Mouse (Mus musculus) myocyte (in vitro differentiated cells): Measurements from ENCODE around the gene C1qtnf5.

Experiments used
- CEBPB ChIP-seq: IDR thresholded peaks from 2 replicates; pipeline ENCODE4 v1.6.1; 2011; ENCODE audit warnings: mild to moderate bottlenecking, moderate library complexity; ENCODE audit not compliant: poor library complexity, insufficient read depth, severe bottlenecking
- E2F4 ChIP-seq: IDR thresholded peaks from one replicate; pipeline ENCODE4 v1.6.1; 2011; ENCODE audit warnings: mild to moderate bottlenecking, control low read depth, moderate library complexity; ENCODE audit not compliant: insufficient read depth
- MAX ChIP-seq: IDR thresholded peaks from one replicate; pipeline ENCODE4 v1.6.1; 2011; ENCODE audit warnings: low read depth, mild to moderate bottlenecking, control low read depth
- MYOD1 ChIP-seq, 3 experiments: IDR thresholded peaks; one replicate each; pipeline ENCODE4 v1.6.1; 2011; ENCODE audit warnings: control low read depth in 2 of 3, low read depth in 2 of 3, mild to moderate bottlenecking in 2 of 3, moderate library complexity in 1 of 3; ENCODE audit not compliant: insufficient read length in 2 of 3, control insufficient read depth in 1 of 3
- MYOG ChIP-seq, 3 experiments: IDR thresholded peaks; one replicate each; pipeline ENCODE4 v1.6.1; 2011; ENCODE audit warnings: control low read depth in 2 of 3, low read depth in 2 of 3, mild to moderate bottlenecking in 2 of 3; ENCODE audit not compliant: insufficient read length in 2 of 3, control insufficient read depth in 1 of 3, insufficient read depth in 1 of 3
- POLR2A ChIP-seq: IDR thresholded peaks from one replicate; pipeline ENCODE4 v1.6.1; 2011; ENCODE audit warnings: low read depth, mild to moderate bottlenecking, control low read depth, moderate library complexity; ENCODE audit not compliant: insufficient read length
- POLR2AphosphoS2 ChIP-seq: IDR thresholded peaks from one replicate; pipeline ENCODE4 v1.6.1; 2011; ENCODE audit warnings: low read depth, control low read depth; ENCODE audit not compliant: insufficient read length
- REST ChIP-seq: IDR thresholded peaks from one replicate; pipeline ENCODE4 v1.6.1; 2011; ENCODE audit warnings: mild to moderate bottlenecking, control low read depth, moderate library complexity; ENCODE audit not compliant: insufficient read depth, insufficient read length
- TCF3 ChIP-seq: IDR thresholded peaks from one replicate; pipeline ENCODE4 v1.6.1; 2011; ENCODE audit warnings: low read depth, control low read depth; ENCODE audit not compliant: insufficient read length
- USF1 ChIP-seq: IDR thresholded peaks from one replicate; pipeline ENCODE4 v1.6.1; 2011; ENCODE audit warnings: low read depth, mild to moderate bottlenecking, control low read depth, moderate library complexity

DNA sequence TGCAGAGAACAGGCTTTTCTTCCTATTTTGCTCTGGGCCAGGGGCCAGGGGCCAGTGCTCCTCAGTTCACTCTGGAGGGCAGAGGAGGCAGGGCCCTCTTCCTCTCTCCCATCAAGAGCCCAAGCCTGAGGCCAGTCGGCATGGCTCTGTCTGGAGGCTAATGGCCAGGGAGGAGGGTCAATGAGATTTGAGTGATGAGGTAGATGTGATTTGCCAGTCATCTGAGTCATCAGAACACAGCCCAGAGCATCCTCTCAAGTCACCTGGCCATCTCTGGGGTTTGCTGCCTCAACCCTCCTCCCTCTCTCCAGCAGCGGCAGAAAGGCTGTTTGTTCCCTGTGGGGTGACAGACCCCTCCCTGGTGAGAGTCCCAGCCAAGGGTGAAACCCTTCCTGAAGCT is 26.2 kb downstream of the C1qtnf5 start:
- TF ChIP-seq POLR2A (no peak), REST (no peak), E2F4 (no peak), MAX (no peak), POLR2AphosphoS2 (no peak), MYOG (IDR thresholded peaks at IDR 0.05; ENCODE audit: control insufficient read depth in 1 of 3, insufficient read depth in 1 of 3, insufficient read length in 2 of 3, low read depth in 2 of 3) (no peak), USF1 (no peak), CEBPB (no peak), TCF3 (no peak), MYOD1 (IDR thresholded peaks at IDR 0.05; ENCODE audit: control insufficient read depth in 1 of 3, insufficient read length in 2 of 3, low read depth in 2 of 3) (no peak)
